Mouse (Mus musculus) liver, adult 2 months (tissue): Measurements from ENCODE around the gene Etnk2.

Experiments used
- CTCF ChIP-seq: fragments of 200-500 bp; IDR thresholded peaks from 2 replicates; pipeline ENCODE4 v1.5.1; 2011; ENCODE audit warnings: low read depth, low read length, control low read depth
- POLR2A ChIP-seq: fragments of 200-500 bp; IDR thresholded peaks from 2 replicates; pipeline ENCODE4 v1.6.1; 2011; ENCODE audit warnings: low read length, control low read depth; ENCODE audit not compliant: insufficient read depth; ENCODE audit errors: extremely low read depth

DNA sequence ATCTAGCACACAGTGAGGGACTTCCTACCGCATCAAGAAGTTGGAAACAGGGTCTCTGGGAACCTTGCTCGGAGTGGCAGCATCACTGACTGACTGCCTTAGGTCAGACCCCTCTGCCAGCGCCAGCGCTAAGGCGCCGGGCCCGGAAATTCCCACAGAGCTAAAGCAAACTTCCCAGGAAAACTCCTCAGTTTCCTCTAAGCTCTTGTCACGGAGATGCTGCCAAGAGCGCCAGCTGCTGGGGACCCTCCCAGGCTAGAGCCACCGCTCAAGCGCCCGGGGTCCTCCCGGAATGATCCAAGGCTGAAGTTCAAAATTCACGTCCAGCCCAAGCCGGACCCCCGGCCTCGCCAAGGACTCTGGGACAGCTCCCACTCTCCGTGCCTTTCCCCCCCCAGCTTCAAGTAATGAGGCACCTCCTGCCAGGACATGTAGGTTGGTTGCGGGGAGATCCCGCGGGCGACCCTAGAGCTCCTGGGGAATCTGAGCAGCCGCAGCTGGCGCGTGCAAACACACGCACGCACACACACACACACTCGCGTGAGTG, 59.3 kb downstream of the Etnk2 start:
- TF ChIP-seq CTCF (no peak), POLR2A (no peak)
